Mouse (Mus musculus) lung, postnatal 0 days (tissue): Measurements from ENCODE around the gene Fam110c.
A peak's percentile ranks its signal among the peaks of the same experiment; 100 is the strongest.

ENCODE experiments used
- CTCF ChIP-seq: IDR thresholded peaks from 2 replicates; pipeline ENCODE4 v1.5.1; 2016; ENCODE audit warnings: antibody characterized with exemption, mild to moderate bottlenecking
- EP300 ChIP-seq: IDR thresholded peaks from 2 replicates; pipeline ENCODE4 v1.6.1; 2016; ENCODE audit warnings: antibody characterized with exemption, mild to moderate bottlenecking, control low read depth

- TF ChIP-seq EP300 (peak; percentile 90), CTCF (no peak)
Measured at GRCm38 (mm10) chr12:31026423-31026822, 47.2 kb upstream of the Fam110c start.
